9 mouse cellular contexts compared by ENCODE assay signal in the genomic region with DNA sequence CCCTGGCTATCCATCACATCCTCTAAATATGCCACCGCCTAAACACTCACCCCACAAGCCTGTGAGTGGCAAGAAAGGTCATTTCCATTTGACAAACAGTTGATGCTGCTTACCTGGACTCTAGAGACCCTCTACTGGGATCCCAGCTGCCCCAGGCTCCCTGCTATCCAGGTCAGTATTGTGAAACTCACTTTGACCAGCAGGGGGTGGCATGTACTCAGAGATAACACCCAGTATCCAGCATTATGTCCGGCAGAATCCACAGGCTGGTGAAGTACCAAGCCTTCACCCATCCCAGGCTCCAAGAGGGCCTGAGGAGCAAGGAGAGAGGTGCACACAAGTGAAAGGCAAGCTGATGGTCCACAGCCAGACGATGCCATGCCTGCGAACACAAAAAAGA. TPM values are rescaled to one million over a fixed set of nuclear protein-coding genes. Genes with fewer than 3 reads are reported as not detected.
A peak's percentile ranks its signal among the peaks of the same experiment; 100 is the strongest.
DNase-seq lines count a peak whose midpoint lies in the region; TF ChIP-seq lines count a peak whose summit lies in the region.
"Had no signal": no experiment of that assay in that cellular context is flagged by ENCODE, and none has a peak within 500 bp of the region (broad histone marks: within the 10 kb centered on the region; RNA-seq: fewer than 3 reads in every experiment).

No protein-coding gene starts in this region.

- peak; percentile 81 for DNase-seq in testis, postnatal 10 days (ENCODE audit: low spot score)
- no peak for DNase-seq in testis, postnatal 14 days (ENCODE audit: low spot score)
- DNase-seq in brain, embryonic 14.5 days (ENCODE audit: low read depth), result peak; percentile 50
- peak; percentile 66 for DNase-seq in forelimb bud, embryonic 11.5 days (ENCODE audit: low read depth, low spot score)
- peak; percentile 25 to 77 for DNase-seq in kidney, adult 8-10 months
- peak; percentile 46 for DNase-seq in limb, embryonic 10.5 days (ENCODE audit: low spot score)
- peak; percentile 30 for DNase-seq in ovary, postnatal 10 days (ENCODE audit: low spot score)
- peak; percentile 42 to 48 for DNase-seq in thymus, postnatal 36 days

- WGBS in limb, embryonic 10.5 days, result 75% methylated on average over 4 of the region's 4 CpGs

- no peaks in the 10 kb centered on the region for H3K9me3 ChIP-seq in limb, embryonic 10.5 days (replicated peaks)
- H3K9me3 ChIP-seq: heart, embryonic 15.5 days had no signal

- peak; percentile 57; the same call in 1 of the 2 replicates for TF ChIP-seq CTCF in brain, embryonic 14.5 days (IDR thresholded peaks at IDR 0.05; ENCODE audit: borderline replicate concordance, extremely low read depth, insufficient read depth, insufficient read length)

- H3K27ac ChIP-seq in limb, embryonic 10.5 days, result no peak overlapping the region
- H3K27ac ChIP-seq: heart, embryonic 15.5 days had no signal

- no peaks in the 10 kb centered on the region for H3K4me1 ChIP-seq in limb, embryonic 10.5 days

- H3K27me3 ChIP-seq in limb, embryonic 10.5 days (ENCODE audit: low read depth, poor library complexity, severe bottlenecking), result no peaks in the 10 kb centered on the region

- no peak for TF ChIP-seq POLR2A in brain, embryonic 14.5 days (IDR thresholded peaks at IDR 0.05; ENCODE audit: borderline replicate concordance, extremely low read depth, insufficient read depth, insufficient read length, poor library complexity, severe bottlenecking)

- no peak overlapping the region for H3K4me3 ChIP-seq in limb, embryonic 10.5 days
- H3K4me3 ChIP-seq: heart, embryonic 15.5 days had no signal

- H3K36me3 ChIP-seq in limb, embryonic 10.5 days, result no peaks in the 10 kb centered on the region
- H3K36me3 ChIP-seq: heart, embryonic 15.5 days had no signal

RNA-seq across cellular contexts. Expression of a gene that starts 32.2 kb away (rescaled TPM):
- polyA plus RNA-seq in brain, embryonic 14.5 days (2012; rRNA removed), result 0.24 and 0.27 TPM in 2 replicates
- polyA plus RNA-seq in limb, embryonic 10.5 days (2016; fragmentation: Nextera tagmentation; extraction: Ambion mirVana), result 0.25 and 0.61 TPM in 2 replicates

RNA-seq across cellular contexts. Expression of a gene that starts 38.4 kb away (rescaled TPM):
- 3.1 and 3.7 TPM in 2 replicates for polyA plus RNA-seq in brain, embryonic 14.5 days (2012; rRNA removed)
- 12.2 and 13.8 TPM in 2 replicates for polyA plus RNA-seq in limb, embryonic 10.5 days (2016; fragmentation: Nextera tagmentation; extraction: Ambion mirVana)
